Mouse (Mus musculus) left cerebral cortex, postnatal 36 days (tissue): Measurements from ENCODE around the gene Rps6. TPM values are rescaled to one million over a fixed set of nuclear protein-coding genes. Genes with fewer than 3 reads are reported as not detected.

ENCODE experiments used
- DNase-seq, 2 experiments: peaks; one replicate each; pipeline ENCODE4 v3.0.0; 2021 to 2022; ENCODE audit warnings: low spot score in 2 of 2, mixed read lengths in 1 of 2
- intact Hi-C: fragments of 180-260 bp; cut with DNase I; formaldehyde crosslinking; loops from one replicate; pipeline ENCODE4 v1.15.1; 2025
- total RNA-seq, 2 experiments: library from RNA; stranded (reverse); gene quantifications; 2 replicates each; pipeline ENCODE4 v1.2.3; 2021

Gene Rps6
- total RNA-seq: 100 to 1,000 TPM; 376 to 417 TPM

DNA sequence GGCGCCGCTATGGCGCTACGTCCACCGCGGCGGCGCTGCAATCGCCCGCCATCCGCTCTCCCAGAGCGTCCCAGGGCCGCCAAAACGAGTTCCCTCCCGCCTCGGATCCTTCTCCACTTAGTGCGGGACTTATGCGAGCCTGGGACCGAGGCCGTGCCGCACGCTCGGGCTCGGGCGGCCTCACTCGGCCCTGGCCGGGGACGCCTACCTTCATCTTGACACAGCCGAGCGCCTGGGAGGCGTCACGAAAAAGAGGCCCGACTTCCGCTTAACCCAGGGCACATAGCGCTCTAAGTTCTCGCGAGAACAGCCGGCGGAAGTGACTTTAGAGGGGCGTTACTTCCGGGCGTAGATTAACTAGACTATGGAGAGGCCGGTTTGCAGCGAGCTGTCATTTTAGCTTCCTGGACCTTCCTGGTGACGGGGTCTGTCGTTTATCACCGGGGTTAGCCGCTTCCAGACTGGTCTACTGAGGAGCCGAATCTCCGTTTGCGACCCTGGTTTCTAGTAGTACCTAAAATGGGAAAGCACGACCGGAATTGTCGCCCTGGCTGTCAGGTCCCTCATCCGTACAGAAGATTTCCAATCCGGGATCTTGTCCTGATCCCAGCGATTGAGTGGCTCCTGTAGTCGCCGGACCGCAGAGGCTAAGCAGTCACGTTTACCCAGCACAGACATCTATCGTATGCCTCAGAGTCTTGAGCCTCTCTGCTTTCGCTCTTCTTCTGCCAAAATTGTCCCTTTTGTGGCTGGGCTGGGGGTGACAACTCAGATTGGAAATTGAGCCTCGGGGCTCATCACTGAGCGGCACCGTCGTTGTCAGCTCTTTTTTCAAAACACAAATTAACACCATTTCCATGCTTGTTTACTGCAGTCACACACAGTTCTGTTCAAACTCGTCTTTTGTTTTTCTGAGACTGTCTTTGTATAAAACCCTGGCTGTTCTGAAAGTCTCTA is at the start of gene Rps6:
Gene Rps6, minus strand, starts transcription at position 300 of the 957 bp plus-strand sequence.
- intact Hi-C loops: no loop called here

DNA sequence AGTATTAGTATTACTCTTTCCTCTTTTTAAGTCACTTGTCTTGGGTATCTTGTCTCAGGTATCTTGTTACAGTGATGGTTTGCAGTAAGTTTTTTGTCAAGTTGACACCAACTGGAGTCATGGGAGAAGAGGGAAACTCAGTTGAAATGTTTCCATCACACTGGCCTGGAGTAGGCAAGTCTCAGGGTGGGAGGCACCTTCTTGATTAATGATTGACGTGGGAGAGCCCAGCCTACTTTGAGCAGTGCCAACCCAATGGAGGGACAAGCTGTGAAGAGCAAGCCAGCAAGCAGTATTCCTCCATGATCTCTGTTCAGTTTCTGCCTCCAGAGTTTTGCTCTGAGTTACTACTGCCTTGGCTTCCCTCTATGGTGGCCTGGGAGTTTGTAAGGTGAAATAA is 48.7 kb upstream of the Rps6 start:
- intact Hi-C loops: no loop called here

More for the DNA sequence above, at the start of gene Rps6:
- peak; percentile 96 to 97 for DNase-seq

DNA sequence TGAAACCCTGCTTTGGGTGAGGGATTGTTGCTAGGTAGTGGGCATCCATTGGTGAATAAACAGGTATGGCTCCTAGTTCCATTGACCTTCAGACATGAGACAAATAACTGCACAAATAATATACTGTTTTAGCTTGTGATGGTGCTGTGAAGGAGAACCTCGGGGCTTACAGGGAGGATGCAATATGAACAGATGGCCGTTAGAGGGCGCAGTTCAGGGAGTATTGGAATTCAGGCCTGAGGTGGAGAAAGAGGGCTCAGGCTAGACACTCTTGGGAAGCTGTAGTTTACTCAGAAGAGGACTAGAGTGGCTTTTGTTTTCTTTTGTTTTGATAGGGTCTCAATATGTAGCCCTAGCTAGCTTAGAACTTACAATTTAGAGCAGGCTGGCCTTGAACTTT is 47.8 kb upstream of the Rps6 start:
- DNase-seq: no peak
- intact Hi-C loops: no loop called here

More for the DNA sequence above, 48.7 kb upstream of the Rps6 start:
- DNase-seq: no peak

DNA sequence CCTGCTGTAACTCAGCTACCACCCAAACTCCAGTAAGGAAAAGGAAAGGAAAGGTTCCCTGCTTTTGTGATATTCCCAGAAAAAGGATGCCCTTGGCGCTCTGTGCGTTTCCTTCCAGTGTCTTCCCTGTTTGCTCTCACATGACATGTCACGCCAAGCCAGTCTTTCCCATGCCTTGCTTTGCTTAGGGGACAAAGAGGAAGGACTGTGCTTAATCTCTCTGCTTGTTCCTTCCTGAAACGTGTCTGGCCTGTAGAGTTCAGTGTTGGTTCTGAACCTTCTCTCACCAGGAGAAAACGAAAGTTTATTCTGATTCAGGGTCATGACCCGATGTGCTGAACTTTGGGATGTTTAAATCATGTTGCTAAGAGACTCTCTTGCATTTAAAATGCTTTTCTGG is 45.1 kb upstream of the Rps6 start:
- intact Hi-C loops: no loop called here
- no peak for DNase-seq

DNA sequence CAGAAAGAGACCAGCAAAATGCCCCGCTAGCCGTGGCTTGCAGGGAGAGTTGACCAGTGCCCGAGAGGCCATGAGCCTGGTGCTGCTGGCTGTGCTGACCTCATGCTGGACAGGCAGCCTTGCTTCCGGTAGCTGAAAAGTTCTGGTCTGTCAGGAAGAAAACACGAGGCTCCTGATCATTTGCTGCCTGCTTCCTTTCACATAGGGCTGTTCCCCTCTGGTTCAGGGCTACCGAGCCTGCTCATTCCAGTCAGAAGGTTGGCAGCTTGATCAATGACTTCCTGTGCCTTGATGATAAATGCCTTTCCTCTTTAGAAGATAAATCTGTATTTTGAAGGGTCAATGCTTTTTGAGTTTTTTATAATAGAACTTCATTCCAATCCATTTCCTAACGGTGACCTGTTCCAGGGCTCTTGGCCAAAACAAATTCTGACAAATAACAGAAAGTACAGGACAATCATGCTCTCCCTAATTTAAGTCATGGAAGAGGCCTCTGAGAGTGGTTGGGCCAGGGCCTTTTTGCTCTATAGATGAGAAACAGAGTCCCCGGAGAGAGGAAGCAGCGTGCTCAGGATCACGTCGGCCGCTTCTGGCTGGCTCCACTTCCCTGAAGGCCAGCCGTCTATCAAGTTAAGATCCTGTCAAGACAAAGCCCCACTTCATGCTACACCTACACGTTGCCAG is 41.7 kb upstream of the Rps6 start:
- DNase-seq: no peak
- intact Hi-C loops: no loop called here

DNA sequence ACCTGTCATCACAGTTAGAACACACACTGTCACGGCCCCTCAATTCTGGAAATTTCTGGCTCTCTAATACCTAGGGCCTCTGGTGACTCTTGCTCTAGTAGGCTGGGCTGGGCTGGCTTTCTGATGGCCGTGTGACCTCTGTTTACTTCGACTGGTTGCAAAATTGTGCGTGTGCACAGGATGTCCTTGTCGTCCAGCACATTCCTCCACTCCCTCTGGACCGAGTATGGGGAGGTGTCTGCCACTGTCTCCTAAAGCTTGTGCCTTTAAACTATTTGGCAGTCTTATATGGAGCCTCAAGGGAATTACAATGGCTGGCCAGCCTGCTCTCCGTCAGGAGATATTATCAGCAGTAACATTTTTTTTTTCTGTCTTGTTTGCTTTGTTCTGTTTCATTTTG is 40.2 kb upstream of the Rps6 start:
- intact Hi-C loops: no loop called here
- no peak for DNase-seq

DNA sequence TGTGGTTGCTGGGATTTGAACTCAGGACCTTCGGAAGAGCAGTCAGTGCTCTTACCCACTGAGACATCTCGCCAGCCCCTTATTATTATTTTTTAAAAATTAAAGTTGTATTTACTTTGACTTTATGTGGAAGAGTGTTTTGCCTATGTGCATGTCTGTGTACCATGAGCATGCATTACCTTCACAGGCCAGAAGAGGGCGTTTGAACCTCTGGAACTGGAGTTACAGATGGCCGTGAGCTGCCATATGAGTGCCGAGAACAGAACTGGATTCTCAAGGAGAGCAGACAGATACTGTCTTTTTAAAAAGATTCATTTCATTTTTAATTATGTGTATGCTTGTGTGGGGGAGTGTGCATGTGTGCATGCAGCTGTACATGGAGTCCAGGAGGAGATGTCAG is 30.7 kb upstream of the Rps6 start:
- intact Hi-C loops: loop anchor here (5.0 kb wide), 1 partner anchor 34 kb away; no protein-coding TSS in a partner anchor
- DNase-seq: no peak

DNA sequence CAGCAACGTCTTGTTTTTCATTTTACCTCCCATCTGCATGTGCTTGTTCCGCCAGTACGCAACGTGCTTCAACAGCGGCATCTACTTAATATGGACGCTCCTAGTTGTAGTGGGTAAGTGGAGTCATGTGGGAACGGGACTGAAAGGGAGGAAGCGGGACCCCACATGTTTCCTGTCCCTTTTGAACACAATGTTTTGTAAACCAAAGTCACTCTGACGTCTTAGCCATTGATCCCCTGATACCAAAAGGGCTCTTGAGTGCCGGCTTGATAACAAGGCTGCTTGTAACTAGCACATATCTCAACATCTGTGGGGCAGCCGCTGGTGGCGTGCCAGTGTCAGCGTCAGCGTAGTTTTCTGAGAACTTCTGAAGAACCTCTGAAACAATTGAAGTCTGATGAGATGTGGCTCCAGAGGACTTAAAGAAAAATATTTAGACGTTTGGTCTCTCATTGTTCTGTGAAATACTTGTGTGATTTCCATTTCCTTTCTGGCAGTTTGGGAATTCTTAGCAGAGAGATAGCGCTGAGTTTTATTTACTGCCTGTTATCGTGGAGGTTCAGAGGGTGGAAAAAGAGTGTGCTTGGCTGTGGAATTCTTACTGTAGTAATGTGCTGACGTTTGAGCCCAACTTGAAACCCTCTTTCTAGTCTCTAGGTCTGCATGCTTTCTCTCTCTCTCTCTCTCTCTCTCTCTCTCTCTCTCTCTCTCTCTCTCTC is 29.1 kb upstream of the Rps6 start:
- DNase-seq: no peak
- intact Hi-C loops: loop anchor here (5.0 kb wide), 1 partner anchor 36 kb away; no protein-coding TSS in a partner anchor

DNA sequence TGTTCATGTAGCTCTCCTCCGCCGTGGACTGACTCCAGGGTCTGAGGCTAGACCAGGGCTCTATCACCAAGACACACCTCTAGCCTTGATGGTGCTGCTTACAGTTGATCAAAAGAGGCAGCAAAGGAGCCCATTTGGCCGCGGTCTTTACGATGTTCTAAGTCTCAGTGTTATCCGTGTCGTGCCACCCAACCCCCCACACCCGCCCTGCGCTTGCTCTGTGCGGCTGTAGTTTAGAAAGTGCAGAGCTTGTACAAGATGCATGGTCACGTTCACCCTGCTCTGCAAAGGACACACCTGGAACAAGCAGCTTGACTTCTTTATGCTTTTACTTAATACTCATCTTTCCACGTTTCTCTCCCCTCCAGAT is 28.6 kb upstream of the Rps6 start:
- intact Hi-C loops: loop anchor here (5.0 kb wide), 1 partner anchor 37 kb away; no protein-coding TSS in a partner anchor
- no peak for DNase-seq

DNA sequence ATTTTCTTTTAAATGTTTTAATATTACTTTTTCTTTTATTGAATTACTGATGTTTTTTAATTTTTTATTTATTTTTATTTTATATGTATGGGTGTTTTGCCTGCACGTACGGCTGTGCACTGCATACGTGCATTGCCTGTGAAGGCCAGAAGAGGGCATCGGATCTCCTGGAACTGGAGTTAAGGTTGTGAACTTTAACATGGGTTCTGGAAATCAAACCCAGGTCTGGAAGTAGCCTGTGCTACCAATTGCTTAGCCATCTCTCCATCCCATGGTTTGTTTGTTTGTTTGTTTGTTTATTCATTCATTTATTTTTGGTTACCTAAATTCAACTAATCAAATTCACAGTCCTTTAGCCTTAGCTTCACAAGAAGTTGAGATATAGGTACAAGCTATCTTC is 27.7 kb upstream of the Rps6 start:
- DNase-seq: no peak
- intact Hi-C loops: loop anchor here (5.0 kb wide), 1 partner anchor 37 kb away; no protein-coding TSS in a partner anchor

DNA sequence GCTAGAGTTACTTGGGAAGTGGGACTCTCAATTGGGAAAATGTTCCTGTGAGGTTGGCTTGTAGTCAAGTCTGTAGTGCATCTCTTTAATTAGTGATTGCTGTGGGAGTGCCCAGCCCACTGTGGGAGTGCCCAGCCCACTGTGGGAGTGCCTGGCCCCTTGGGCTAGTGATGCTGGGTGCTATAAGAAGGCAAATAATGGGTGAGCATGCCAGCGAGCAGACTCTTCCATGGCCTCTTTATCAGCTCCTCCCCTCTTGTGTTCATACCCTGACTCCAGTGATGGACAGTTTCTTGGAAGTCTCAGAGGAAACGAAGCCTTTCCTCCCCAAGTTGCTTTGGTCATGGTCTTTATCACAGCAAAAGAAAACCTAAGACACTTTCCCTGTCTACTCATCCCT is 25.2 kb upstream of the Rps6 start:
- intact Hi-C loops: no loop called here
- no peak for DNase-seq

DNA sequence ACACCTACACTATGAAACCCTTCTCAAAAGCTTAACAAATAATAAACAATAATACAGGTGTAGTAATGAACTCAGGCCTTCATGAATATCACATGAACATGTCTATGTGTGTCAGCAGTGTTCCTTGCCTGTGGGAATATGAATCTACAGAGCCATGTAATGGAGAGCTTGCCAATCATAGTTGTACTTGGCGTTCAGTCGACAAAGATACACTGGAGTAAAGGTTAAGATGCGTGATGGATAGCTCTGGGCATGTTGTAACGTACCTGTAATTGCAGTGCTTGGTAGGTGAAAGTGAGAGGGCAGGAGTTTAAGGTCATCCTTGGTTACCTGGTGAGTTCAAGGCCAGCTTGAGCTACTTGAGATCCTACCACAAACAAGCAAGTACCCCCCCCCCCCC is 24.0 kb upstream of the Rps6 start:
- intact Hi-C loops: no loop called here
- DNase-seq: no peak

DNA sequence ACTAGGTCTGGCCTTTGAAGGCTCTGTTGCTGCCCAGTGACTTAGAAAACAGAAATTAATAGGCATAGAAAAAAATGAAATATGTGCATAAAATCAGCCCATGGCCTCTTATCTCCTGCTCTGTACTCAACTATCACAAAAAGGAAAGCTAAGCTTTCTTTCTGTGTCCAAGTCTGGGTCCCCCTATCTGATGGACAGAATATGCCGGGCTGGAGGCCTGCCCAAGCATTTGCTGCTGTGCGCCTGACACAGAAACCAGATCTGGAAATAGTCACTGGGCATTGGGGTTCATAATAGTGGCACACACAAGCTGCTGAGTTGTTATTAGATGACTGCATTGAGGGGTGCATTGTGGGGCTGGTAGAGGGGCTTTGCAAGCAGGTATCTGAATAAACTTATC is 22.3 kb upstream of the Rps6 start:
- no peak for DNase-seq
- intact Hi-C loops: no loop called here

DNA sequence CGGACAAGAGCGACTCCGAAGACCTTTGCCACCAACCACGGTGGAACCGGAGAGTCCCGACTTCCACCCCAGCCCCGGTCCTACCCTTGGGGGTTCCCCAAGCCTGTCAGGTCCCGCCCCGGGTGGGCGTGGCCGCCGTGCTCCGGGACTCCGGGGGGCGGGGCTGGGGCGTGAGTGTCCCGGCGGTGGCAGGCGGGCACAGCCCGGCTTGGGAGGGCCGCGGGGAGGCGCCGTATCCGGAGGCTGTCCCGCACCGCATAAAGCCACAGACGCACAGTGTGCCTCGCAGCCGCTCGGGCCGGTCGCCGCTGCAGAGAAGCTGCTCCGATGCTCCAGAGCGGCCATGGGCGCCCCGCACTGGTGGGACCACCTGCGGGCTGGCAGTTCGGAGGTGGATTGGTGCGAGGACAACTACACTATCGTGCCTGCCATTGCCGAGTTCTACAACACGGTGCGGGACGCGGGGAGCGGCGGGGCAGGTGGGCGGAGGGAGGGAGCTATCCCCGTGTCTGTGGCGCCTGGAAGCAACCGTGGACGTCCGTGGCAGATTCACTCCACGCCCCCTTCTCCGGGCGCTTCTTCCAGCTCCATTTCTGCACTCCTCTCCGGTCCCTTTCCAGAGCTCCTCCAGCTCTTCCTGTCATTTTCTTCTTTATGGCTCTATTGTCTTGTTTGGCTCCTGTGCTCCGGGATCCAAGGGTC is 17.1 kb upstream of the Rps6 start, which contains the start of gene Acer2:
Gene Acer2, plus strand, starts transcription at position 251 of the 702 bp plus-strand sequence.
- intact Hi-C loops: no loop called here
- peak; percentile 62 to 77 for DNase-seq

DNA sequence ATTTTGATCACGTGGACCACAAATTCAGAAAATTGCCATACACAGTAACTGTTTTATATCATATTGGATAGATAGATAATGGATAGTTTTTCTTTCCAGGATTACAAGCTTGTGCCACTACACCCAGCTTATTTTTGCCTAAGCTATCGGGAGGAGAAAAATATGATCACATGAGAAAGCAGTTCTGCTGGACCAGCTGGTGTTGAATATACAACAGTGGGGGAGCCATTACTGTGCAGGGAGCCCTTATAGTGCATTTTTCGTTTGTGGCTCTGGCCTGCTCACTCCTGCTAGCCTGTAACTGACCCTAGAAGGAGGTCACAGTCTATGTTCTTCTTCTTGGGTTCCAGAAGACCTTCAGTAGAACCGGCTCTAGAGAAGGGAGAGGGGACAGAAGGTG is 15.9 kb upstream of the Rps6 start:
- intact Hi-C loops: no loop called here
- DNase-seq: no peak

DNA sequence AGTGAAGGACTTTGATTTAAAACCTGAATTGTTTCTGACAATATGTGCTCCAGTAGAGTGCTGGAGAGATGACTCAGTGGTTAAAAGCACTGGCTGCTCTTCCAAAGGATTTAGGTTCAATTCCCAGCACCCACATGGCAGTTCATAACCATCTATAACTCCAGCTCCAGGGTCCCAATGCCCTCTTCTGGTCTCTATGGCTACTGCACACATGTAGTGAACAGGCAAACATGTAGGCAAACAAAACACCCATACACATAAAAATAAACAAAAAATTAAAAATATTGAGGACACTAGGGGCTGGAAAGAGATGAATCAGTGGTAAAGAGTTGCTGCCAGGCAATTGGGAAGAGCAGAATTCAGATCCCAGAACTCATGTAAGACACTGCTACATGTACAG is 14.8 kb upstream of the Rps6 start:
- no peak for DNase-seq
- intact Hi-C loops: no loop called here

DNA sequence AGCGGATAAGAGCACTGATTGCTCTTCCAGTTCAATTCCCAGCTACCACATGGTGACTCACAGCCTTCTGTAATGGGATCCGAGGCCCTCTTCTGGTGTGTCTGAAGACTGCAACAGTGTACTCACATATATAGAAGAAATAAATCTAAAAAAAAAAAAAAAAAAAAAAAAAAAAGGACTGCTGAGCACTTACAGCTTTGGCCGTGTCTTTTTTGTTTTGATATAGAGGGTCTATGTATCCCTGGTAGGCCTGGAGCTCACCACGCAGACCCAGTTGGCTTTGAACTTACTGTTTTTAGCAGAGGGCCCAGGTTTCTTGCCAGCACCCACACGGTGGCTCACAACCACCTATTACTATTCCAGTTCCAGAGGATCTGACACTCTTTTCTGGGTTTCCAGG is 6.9 kb upstream of the Rps6 start:
- intact Hi-C loops: no loop called here
- no peak for DNase-seq

DNA sequence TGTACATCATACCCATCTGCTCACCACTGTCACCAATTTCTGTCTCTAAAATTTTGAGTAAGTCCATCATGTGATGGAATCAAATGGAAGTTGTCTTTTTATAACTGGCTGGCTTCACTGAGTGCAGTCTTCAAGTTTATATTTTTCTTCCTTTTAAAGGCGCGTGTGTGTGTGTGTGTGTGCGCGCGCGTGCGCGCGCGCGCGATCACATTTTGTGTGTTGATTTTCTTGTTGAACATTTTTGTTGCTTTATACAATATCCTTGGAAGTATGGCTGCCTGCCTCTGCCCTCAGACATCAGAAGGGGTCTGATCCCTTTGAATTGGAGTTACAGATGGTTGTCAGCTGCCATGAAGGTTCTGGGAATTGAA is 843 bp upstream of the Rps6 start:
- DNase-seq: peak in 1 of 2 experiments; percentile 18
- intact Hi-C loops: no loop called here

DNA sequence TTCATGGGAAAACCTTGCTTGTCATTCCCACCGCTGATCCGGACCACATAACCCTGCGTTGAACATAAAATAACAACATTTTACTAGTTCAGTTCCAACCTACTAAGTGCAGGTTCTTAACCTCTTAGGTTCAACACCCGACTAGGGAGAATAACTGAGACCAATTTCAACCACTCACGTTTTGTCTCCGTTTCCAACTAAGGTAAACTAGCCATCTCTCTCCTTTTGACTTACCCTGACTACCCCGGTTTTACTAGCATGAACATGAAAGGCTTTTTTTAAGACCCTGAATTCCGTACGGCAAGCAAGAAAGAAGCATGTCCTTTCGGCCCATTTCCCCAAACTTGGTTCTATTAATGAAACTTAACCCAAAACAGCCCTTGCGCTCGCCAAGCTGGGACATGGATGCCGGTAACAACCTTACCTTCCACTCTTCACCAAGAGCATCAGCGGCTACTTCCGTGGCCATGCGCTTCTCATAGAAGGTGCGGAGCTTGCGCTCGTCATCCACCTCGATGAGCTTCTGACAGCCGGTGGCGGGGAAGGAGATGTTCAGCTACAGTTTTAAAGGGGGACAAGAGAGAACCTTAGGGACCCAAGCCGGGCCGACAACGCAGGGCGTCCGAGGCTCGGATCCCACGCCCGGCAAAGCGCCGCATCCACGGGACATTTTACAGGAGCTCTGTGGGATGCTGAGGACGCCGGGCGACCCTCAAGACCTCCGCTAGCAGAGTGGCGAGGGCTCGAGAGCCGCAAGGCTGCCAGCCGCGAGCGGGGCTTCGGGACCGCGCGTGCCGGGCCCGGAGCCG is 704 bp downstream of the Rps6 start:
- intact Hi-C loops: no loop called here
- no peak for DNase-seq
